Mouse (Mus musculus) brain, embryonic 14.5 days (tissue): Measurements from ENCODE around the gene Cadps2.

Experiments used
- CTCF ChIP-seq: fragments of 200-500 bp; IDR thresholded peaks from 2 replicates; pipeline ENCODE4 v1.5.1; 2012; ENCODE audit warnings: inconsistent platforms, mild to moderate bottlenecking, moderate library complexity, borderline replicate concordance; ENCODE audit not compliant: insufficient read depth, insufficient read length; ENCODE audit errors: extremely low read depth
- POLR2A ChIP-seq: fragments of 200-500 bp; IDR thresholded peaks from 2 replicates; pipeline ENCODE4 v1.6.1; 2012; ENCODE audit warnings: mild to moderate bottlenecking, inconsistent platforms, borderline replicate concordance; ENCODE audit not compliant: poor library complexity, insufficient read depth, insufficient read length, severe bottlenecking; ENCODE audit errors: extremely low read depth

- TF ChIP-seq POLR2A (no peak), CTCF (no peak)
These were observed 27.1 kb upstream of the Cadps2 start for GRCm38 (mm10) chr6:23866298-23866697.
